Mouse (Mus musculus): ENCODE results near the gene Padi3. TPM values are rescaled to one million over a fixed set of nuclear protein-coding genes. Genes with fewer than 3 reads are reported as not detected.

Gene Padi3
- polyA plus RNA-seq (2015; fragmentation: Nextera tagmentation; extraction: Ambion mirVana) = 0.14 and 0.34 TPM in 2 replicates

DNA sequence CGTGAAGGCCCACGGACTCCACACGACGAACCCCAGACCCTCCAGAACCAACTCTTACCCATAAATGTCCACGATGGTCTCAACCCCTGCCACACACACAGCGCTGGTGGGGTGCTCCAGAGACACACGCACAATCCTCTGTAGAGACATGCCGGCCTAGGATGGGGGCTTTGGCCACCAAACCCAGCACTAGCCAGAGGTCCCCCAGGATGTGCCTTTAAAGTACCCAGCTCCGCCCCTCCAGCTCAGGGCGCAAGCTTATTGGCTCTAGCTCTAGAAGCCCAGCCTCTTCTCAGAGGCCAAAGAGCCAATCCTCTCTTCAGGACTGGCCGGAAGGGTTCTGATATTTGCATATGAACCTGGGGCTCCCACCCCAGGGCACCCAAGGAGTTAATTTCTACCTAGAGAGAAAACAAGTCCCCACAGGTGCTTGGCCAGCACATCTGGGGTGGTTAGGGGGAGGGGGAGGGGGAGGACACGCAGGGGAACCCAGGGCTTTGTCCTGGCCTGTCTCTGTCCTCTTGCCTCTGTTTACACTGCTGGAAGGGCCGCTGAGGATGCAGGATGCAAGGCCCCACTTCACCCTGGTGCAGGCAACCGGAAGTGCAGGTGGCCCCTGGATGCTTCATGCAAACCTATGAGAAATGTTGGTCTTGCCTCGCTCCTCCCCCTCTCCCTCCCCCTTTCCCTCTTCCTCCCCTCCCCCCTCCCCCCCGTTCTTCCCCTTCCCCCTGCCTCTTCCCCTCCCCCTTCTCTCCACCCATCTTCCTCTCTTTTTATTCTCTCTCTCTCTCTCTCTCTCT, at the start of gene Padi3:
Gene Padi3, minus strand, starts transcription at position 191 of the 803 bp plus-strand sequence.
- Histone ChIP-seq H3K4me2 (no peak within 1 kb of the TSS), H3K27me3 (peaks cover 12% of the 10 kb centered on the region), H3K36me3 (no peaks in the 10 kb centered on the region), H3K4me3 (no peak within 1 kb of the TSS), H3K27ac (no peak within 1 kb of the TSS), H3K9ac (no peak within 1 kb of the TSS), H3K9me3 (replicated peaks) (no peaks in the 10 kb centered on the region), H3K4me1 (replicated peaks) (peaks cover 48% of the 10 kb centered on the region)
- ATAC-seq (replicated peaks; ENCODE audit: insufficient number of reproducible peaks, insufficient read depth, low FRiP score, low read depth) = no peak
- 76% methylated on average over 15 of the region's 16 CpGs for WGBS

GRCm38 (mm10) chr4:140859291-140859690, 48.8 kb upstream of the Padi3 start:
- no peak overlapping the region for H3K4me2 ChIP-seq
- H3K9ac ChIP-seq = no peak overlapping the region
- no peaks in the 10 kb centered on the region for H3K9me3 ChIP-seq (replicated peaks)
- H3K4me1 ChIP-seq (replicated peaks) = peaks cover 25% of the 10 kb centered on the region
- H3K4me3 ChIP-seq = no peak overlapping the region
- no peak for ATAC-seq (replicated peaks; ENCODE audit: insufficient number of reproducible peaks, insufficient read depth, low FRiP score, low read depth)
- peaks cover 12% of the 10 kb centered on the region; the same call in 1 of the 2 replicates for H3K27me3 ChIP-seq
- 83% methylated on average over 11 of the region's 11 CpGs for whole genome bisulfite sequencing
- H3K36me3 ChIP-seq = no peaks in the 10 kb centered on the region
- H3K27ac ChIP-seq = no peak overlapping the region

DNA sequence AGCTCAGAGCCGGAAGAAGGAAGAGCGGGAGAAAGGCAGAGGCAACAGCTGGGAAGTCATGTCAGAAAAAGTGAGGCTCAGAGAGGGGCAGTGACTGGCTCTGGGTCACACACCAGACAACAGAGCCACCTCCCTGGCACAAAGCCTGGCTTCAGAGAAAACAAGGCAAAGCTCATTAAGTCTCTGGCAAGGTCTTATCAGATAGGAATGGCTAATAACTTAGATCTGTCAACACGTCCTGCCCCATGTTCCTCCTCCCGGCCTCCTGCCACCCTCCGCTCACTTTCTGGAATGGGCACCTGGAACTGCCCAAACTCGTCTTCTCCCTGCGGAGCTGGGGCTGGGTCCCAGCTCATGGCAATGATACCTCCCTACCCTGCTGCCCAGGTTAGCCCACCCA, 47.4 kb upstream of the Padi3 start:
- WGBS = 46% methylated on average over 7 of the region's 7 CpGs
- Histone ChIP-seq H3K4me2 (no peak overlapping the region), H3K4me3 (no peak overlapping the region), H3K9me3 (replicated peaks) (no peaks in the 10 kb centered on the region), H3K4me1 (replicated peaks) (peaks cover 25% of the 10 kb centered on the region), H3K9ac (no peak overlapping the region), H3K27ac (no peak overlapping the region), H3K36me3 (no peaks in the 10 kb centered on the region), H3K27me3 (peaks cover 18% of the 10 kb centered on the region; the same call in 1 of the 2 replicates)
- ATAC-seq (replicated peaks; ENCODE audit: insufficient number of reproducible peaks, insufficient read depth, low FRiP score, low read depth) = no peak

- no peaks in the 10 kb centered on the region for H3K36me3 ChIP-seq
- no peak overlapping the region for H3K4me3 ChIP-seq
- H3K27me3 ChIP-seq = peaks cover 18% of the 10 kb centered on the region; the same call in 1 of the 2 replicates
- no peaks in the 10 kb centered on the region for H3K9me3 ChIP-seq (replicated peaks)
- peaks cover 25% of the 10 kb centered on the region for H3K4me1 ChIP-seq (replicated peaks)
- WGBS = 77% methylated on average over 5 of the region's 5 CpGs
- ATAC-seq (replicated peaks; ENCODE audit: insufficient number of reproducible peaks, insufficient read depth, low FRiP score, low read depth) = no peak
- no peak overlapping the region for H3K27ac ChIP-seq
- H3K9ac ChIP-seq = no peak overlapping the region
- no peak overlapping the region for H3K4me2 ChIP-seq
Measured at GRCm38 (mm10) chr4:140857041-140857440, 46.6 kb upstream of the Padi3 start.

- ATAC-seq (replicated peaks; ENCODE audit: insufficient number of reproducible peaks, insufficient read depth, low FRiP score, low read depth) = no peak
- Histone ChIP-seq H3K9ac (no peak overlapping the region), H3K36me3 (no peaks in the 10 kb centered on the region), H3K4me2 (no peak overlapping the region), H3K4me3 (no peak overlapping the region), H3K4me1 (replicated peaks) (peaks cover 14% of the 10 kb centered on the region), H3K27me3 (peaks cover 18% of the 10 kb centered on the region; the same call in 1 of the 2 replicates), H3K27ac (no peak overlapping the region), H3K9me3 (replicated peaks) (no peaks in the 10 kb centered on the region)
- 79% methylated on average over 4 of the region's 10 CpGs for WGBS
Measured at GRCm38 (mm10) chr4:140855151-140855550, 44.7 kb upstream of the Padi3 start.

DNA sequence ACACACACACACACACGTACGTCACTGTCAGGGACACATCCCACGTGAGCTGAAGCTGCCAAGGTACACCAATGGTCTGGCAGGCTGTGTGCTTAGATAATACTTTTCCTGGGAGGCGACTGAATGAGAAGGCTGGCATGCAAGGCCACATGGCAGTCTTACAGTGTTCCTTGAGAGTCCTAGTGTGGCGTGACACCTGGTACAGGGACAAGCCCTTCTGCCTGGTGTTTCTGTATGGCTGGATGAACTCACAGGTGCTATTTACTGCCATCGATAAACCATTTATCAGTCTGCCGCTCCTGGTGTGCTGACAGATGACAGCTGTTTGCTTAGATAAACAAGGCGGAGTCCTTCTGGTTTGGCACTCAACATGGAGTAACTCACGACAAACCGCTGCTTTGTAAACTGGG, 44.0 kb upstream of the Padi3 start:
- 39% methylated on average over 10 of the region's 10 CpGs for WGBS
- H3K27ac ChIP-seq = no peak overlapping the region
- H3K36me3 ChIP-seq = no peaks in the 10 kb centered on the region
- H3K27me3 ChIP-seq = peaks cover 17% of the 10 kb centered on the region; the same call in 1 of the 2 replicates
- no peak for ATAC-seq (replicated peaks; ENCODE audit: insufficient number of reproducible peaks, insufficient read depth, low FRiP score, low read depth)
- no peak overlapping the region for H3K9ac ChIP-seq
- H3K4me1 ChIP-seq (replicated peaks) = peaks cover 13% of the 10 kb centered on the region
- no peak overlapping the region for H3K4me3 ChIP-seq
- H3K9me3 ChIP-seq (replicated peaks) = no peaks in the 10 kb centered on the region
- no peak overlapping the region for H3K4me2 ChIP-seq

GRCm38 (mm10) chr4:140853626-140854025, 43.2 kb upstream of the Padi3 start:
- 43% methylated on average over 8 of the region's 8 CpGs for WGBS
- peaks cover 14% of the 10 kb centered on the region; the same call in 1 of the 2 replicates for H3K27me3 ChIP-seq
- no peak overlapping the region for H3K27ac ChIP-seq
- H3K9ac ChIP-seq = no peak overlapping the region
- ATAC-seq (replicated peaks; ENCODE audit: insufficient number of reproducible peaks, insufficient read depth, low FRiP score, low read depth) = no peak
- peaks cover 13% of the 10 kb centered on the region for H3K4me1 ChIP-seq (replicated peaks)
- H3K36me3 ChIP-seq = no peaks in the 10 kb centered on the region
- no peaks in the 10 kb centered on the region for H3K9me3 ChIP-seq (replicated peaks)
- H3K4me2 ChIP-seq = no peak overlapping the region
- H3K4me3 ChIP-seq = no peak overlapping the region

- no peak overlapping the region for H3K9ac ChIP-seq
- no peak overlapping the region for H3K4me3 ChIP-seq
- 81% methylated on average over 11 of the region's 11 CpGs for WGBS
Measured at GRCm38 (mm10) chr4:140849310-140849709, 38.9 kb upstream of the Padi3 start.

GRCm38 (mm10) chr4:140845666-140846065, 35.2 kb upstream of the Padi3 start, which contains the start of gene Padi1:
TSS of gene Padi1 (minus strand) at chr4:140845778.
- Histone ChIP-seq H3K4me1 (replicated peaks) (no peaks in the 10 kb centered on the region), H3K4me3 (no peak within 1 kb of the TSS), H3K27me3 (no peaks in the 10 kb centered on the region), H3K9me3 (replicated peaks) (no peaks in the 10 kb centered on the region), H3K4me2 (no peak within 1 kb of the TSS), H3K36me3 (no peaks in the 10 kb centered on the region), H3K9ac (no peak within 1 kb of the TSS), H3K27ac (no peak within 1 kb of the TSS)
- WGBS = 64% methylated on average over 6 of the region's 6 CpGs
- no peak for ATAC-seq (replicated peaks; ENCODE audit: insufficient number of reproducible peaks, insufficient read depth, low FRiP score, low read depth)

More at GRCm38 (mm10) chr4:140849310-140849709, 38.9 kb upstream of the Padi3 start:
- Histone ChIP-seq H3K27ac (no peak overlapping the region), H3K27me3 (peaks cover 6% of the 10 kb centered on the region; the same call in 1 of the 2 replicates), H3K36me3 (no peaks in the 10 kb centered on the region), H3K9me3 (replicated peaks) (no peaks in the 10 kb centered on the region), H3K4me1 (replicated peaks) (no peaks in the 10 kb centered on the region), H3K4me2 (no peak overlapping the region)
- ATAC-seq (replicated peaks; ENCODE audit: insufficient number of reproducible peaks, insufficient read depth, low FRiP score, low read depth) = no peak

DNA sequence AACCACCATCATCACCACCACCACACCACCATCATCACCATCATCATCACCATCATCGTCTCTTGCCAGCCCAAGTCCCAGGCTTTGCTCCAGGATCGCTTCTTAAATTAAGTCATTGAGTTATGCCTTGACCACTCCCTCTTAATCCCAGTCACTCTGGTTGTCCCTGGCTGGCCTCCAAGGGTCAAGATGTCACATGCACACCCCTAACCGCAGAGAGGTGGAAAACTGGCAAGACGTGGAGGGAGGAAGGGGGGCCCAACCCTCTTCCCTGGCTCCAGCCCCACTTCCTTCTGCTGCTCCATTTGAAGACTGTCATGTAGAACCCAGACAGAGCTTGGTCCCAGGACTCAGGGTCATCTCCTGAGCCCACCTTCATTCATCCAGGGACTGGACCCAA, 34.5 kb upstream of the Padi3 start:
- 60% methylated on average over 4 of the region's 4 CpGs for WGBS
- Histone ChIP-seq H3K27me3 (no peaks in the 10 kb centered on the region), H3K4me2 (no peak overlapping the region), H3K27ac (no peak overlapping the region), H3K9ac (no peak overlapping the region), H3K4me3 (no peak overlapping the region), H3K4me1 (replicated peaks) (no peaks in the 10 kb centered on the region), H3K9me3 (replicated peaks) (no peaks in the 10 kb centered on the region), H3K36me3 (no peaks in the 10 kb centered on the region)
- ATAC-seq (replicated peaks; ENCODE audit: insufficient number of reproducible peaks, insufficient read depth, low FRiP score, low read depth) = no peak

- ATAC-seq (replicated peaks; ENCODE audit: insufficient number of reproducible peaks, insufficient read depth, low FRiP score, low read depth) = no peak
- H3K36me3 ChIP-seq = no peaks in the 10 kb centered on the region
- H3K4me2 ChIP-seq = no peak overlapping the region
- WGBS = 67% methylated on average over 14 of the region's 15 CpGs
- H3K9me3 ChIP-seq (replicated peaks) = no peaks in the 10 kb centered on the region
- no peak overlapping the region for H3K27ac ChIP-seq
- no peak overlapping the region for H3K4me3 ChIP-seq
- no peak overlapping the region for H3K9ac ChIP-seq
- H3K4me1 ChIP-seq (replicated peaks) = no peaks in the 10 kb centered on the region
- H3K27me3 ChIP-seq = no peaks in the 10 kb centered on the region
Measured at GRCm38 (mm10) chr4:140843670-140844280, 33.3 kb upstream of the Padi3 start.
